Mouse (Mus musculus) testis, adult 2 months (tissue): ENCODE data around the gene Ano8.

Experiments
- CTCF ChIP-seq: fragments of 200-500 bp; IDR thresholded peaks from 2 replicates; pipeline ENCODE4 v1.5.1; 2012; ENCODE audit warnings: low read depth, mild to moderate bottlenecking, inconsistent platforms, low read length, moderate library complexity; ENCODE audit not compliant: control insufficient read depth, insufficient read depth, insufficient replicate concordance
- POLR2A ChIP-seq: fragments of 200-500 bp; IDR thresholded peaks from 2 replicates; pipeline ENCODE4 v1.6.1; 2012; ENCODE audit warnings: low read depth, mild to moderate bottlenecking, inconsistent platforms, low read length, moderate library complexity; ENCODE audit not compliant: control insufficient read depth

DNA sequence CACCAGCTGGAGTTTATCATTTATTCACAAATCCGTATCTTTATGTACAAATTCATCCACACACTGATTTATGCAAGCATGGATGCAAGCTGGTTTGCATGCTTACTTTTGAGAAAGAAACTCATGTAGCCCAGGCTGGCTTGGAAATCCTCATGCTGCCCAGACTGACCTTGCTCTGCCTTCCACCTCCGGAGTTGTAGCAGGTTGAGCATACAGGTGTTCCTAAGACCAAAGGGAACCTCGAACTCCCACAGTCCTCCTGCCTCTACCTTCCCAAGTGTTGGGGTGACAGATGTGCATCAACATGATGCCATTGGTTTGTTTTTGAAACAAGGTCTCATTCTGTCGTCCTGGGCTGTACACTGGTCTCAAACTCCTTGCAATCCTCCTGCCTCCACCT, 23.6 kb downstream of the Ano8 start:
- no peak for TF ChIP-seq CTCF
- no peak for TF ChIP-seq POLR2A
